Mouse (Mus musculus): ENCODE results near the gene Dixdc1. TPM values are rescaled to one million over a fixed set of nuclear protein-coding genes. Genes with fewer than 3 reads are reported as not detected.

The Dixdc1 gene
- polyA plus RNA-seq, 1 experiment from 2014 or later, result 18.5 TPM

DNA sequence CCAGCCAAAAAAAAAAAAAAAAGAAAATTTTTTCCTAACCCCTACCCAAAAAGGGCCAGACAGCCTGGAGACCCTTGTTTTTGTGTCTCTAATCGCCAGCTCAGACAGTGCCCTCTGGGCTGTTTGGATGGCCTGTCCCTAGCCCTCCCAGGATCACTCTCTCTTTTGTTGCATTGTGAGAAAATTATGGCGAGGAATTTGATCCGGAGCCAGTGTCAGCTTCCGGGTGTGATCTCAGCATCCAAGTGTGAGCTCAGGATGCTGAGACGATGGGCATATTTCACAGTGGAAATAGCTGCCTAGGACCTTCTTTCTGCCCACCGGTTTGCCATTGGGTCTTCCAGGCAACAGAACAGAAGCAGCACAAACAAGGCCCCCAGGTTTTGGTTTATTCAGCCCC is 11.4 kb upstream of the Dixdc1 start:
- no peaks in the 10 kb centered on the region; the same call in 1 of the 2 replicates for H3K27me3 ChIP-seq (ENCODE audit: control insufficient read depth, insufficient read depth, low read length)
- H3K4me2 ChIP-seq, result no peak overlapping the region
- H3K4me1 ChIP-seq (ENCODE audit: control insufficient read depth, insufficient read depth, low read length), result peaks cover 2% of the 10 kb centered on the region; the same call in 1 of the 2 replicates
- no peak overlapping the region for H3K27ac ChIP-seq (ENCODE audit: low read depth, low read length)
- H3K9ac ChIP-seq (ENCODE audit: low read length), result no peak overlapping the region
- H3K4me3 ChIP-seq (ENCODE audit: low read depth, low read length), result no peak overlapping the region
- H3K9me3 ChIP-seq (ENCODE audit: control insufficient read depth, low read length), result no peaks in the 10 kb centered on the region
- no peak for DNase-seq (ENCODE audit: low spot score, missing footprints)
- no peaks in the 10 kb centered on the region for H3K36me3 ChIP-seq (ENCODE audit: control insufficient read depth, insufficient read depth, low read length)
- WGBS, result 72% methylated on average over 6 of the region's 6 CpGs
- ATAC-seq (ENCODE audit: low FRiP score), result no peak

DNA sequence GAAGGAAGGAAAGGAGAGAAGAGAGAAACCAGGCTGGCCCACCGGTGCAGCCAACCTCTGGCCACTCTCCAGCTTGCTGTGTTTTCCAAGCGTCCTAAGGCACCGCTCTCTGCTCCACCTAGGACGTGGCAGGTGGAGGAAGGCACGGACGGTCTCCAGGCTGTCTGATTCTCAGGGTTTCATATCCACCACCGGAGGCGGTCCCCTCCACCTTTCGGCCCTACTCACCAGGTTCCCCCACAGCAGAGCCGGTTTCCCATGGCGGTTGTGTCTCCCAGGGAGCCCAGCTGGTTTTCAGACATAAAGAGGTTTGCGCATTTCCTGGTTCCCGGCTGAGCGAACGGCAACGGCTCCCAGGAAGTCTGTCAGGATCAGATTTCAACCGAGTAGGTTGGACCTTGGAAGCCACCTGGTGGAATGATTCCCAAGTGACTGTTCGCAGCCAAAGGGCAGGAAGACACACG is 6.9 kb upstream of the Dixdc1 start, which contains the start of gene 2310030G06Rik:
2310030G06Rik (minus strand) TSS at position 323 of the 464 bp plus-strand sequence.
- no peak within 1 kb of the TSS for H3K27ac ChIP-seq (ENCODE audit: low read depth, low read length)
- no peaks in the 10 kb centered on the region for H3K36me3 ChIP-seq (ENCODE audit: control insufficient read depth, insufficient read depth, low read length)
- ATAC-seq (ENCODE audit: low FRiP score) (no peak), DNase-seq (ENCODE audit: low spot score, missing footprints) (peak; percentile 82)
- H3K9ac ChIP-seq (ENCODE audit: low read length), result peak within 1 kb of the TSS; percentile 59
- no peaks in the 10 kb centered on the region; the same call in 1 of the 2 replicates for H3K27me3 ChIP-seq (ENCODE audit: control insufficient read depth, insufficient read depth, low read length)
- 1% methylated on average over 19 of the region's 19 CpGs for WGBS
- H3K4me3 ChIP-seq (ENCODE audit: low read depth, low read length), result peak within 1 kb of the TSS; percentile 28
- no peaks in the 10 kb centered on the region for H3K9me3 ChIP-seq (ENCODE audit: control insufficient read depth, low read length)
- peak within 1 kb of the TSS; percentile 53 for H3K4me2 ChIP-seq
- H3K4me1 ChIP-seq (ENCODE audit: control insufficient read depth, insufficient read depth, low read length), result peaks cover 2% of the 10 kb centered on the region; the same call in 1 of the 2 replicates

DNA sequence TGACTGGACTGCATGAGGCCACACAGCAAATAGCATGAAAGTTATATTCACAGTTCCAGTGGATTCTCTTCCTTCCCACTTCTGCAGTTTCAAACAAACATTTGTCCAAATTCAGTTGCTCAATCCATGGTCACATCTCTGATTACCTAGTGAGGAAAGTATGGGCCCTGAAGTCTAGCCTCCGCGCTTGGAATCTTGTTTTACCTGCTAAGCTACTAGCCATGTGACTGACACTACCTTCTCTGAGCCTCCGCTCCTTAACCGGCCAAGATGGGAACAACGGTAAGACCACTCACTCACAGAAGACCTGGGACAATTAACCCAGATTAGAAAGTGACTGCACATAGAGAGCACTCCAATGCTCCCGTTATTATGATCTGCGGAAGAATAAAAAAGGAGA is 6.5 kb upstream of the Dixdc1 start:
- WGBS, result 14% methylated on average over 7 of the region's 7 CpGs
- peak overlapping the region; percentile 53 for H3K4me2 ChIP-seq
- DNase-seq (ENCODE audit: low spot score, missing footprints) (no peak), ATAC-seq (ENCODE audit: low FRiP score) (no peak)
- no peaks in the 10 kb centered on the region; the same call in 1 of the 2 replicates for H3K27me3 ChIP-seq (ENCODE audit: control insufficient read depth, insufficient read depth, low read length)
- H3K4me3 ChIP-seq (ENCODE audit: low read depth, low read length), result peak overlapping the region; percentile 28
- peak overlapping the region; percentile 59 for H3K9ac ChIP-seq (ENCODE audit: low read length)
- no peak overlapping the region for H3K27ac ChIP-seq (ENCODE audit: low read depth, low read length)
- H3K9me3 ChIP-seq (ENCODE audit: control insufficient read depth, low read length), result no peaks in the 10 kb centered on the region
- peaks cover 2% of the 10 kb centered on the region; the same call in 1 of the 2 replicates for H3K4me1 ChIP-seq (ENCODE audit: control insufficient read depth, insufficient read depth, low read length)
- H3K36me3 ChIP-seq (ENCODE audit: control insufficient read depth, insufficient read depth, low read length), result no peaks in the 10 kb centered on the region

DNA sequence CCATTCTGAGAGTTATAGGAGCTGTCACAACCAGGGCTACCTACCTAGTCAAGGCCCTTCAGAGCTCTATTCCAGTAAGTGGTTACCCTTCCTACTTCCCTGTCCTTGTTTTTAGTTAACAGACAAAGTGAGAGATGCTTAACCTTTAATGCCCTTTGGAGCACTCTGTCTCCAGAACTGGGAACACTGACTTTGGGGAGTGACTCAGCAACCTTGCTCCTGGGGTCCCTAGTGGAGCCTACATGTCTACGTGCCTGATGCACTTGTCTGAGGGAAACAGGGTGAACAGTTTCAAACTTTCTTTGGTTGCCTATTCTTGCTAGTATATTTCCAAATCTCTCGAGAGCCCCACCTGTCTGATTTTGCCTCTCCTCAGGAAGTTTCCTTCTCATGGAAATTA is 3.4 kb upstream of the Dixdc1 start:
- H3K4me2 ChIP-seq, result no peak overlapping the region
- WGBS, result 78% methylated on average over 2 of the region's 2 CpGs
- H3K36me3 ChIP-seq (ENCODE audit: control insufficient read depth, insufficient read depth, low read length), result no peaks in the 10 kb centered on the region
- H3K4me3 ChIP-seq (ENCODE audit: low read depth, low read length), result no peak overlapping the region
- H3K27ac ChIP-seq (ENCODE audit: low read depth, low read length), result no peak overlapping the region
- no peak overlapping the region for H3K9ac ChIP-seq (ENCODE audit: low read length)
- no peak for DNase-seq (ENCODE audit: low spot score, missing footprints)
- H3K9me3 ChIP-seq (ENCODE audit: control insufficient read depth, low read length), result no peaks in the 10 kb centered on the region
- H3K27me3 ChIP-seq (ENCODE audit: control insufficient read depth, insufficient read depth, low read length), result no peaks in the 10 kb centered on the region; the same call in 1 of the 2 replicates
- no peak for ATAC-seq (ENCODE audit: low FRiP score)
- H3K4me1 ChIP-seq (ENCODE audit: control insufficient read depth, insufficient read depth, low read length), result peaks cover 2% of the 10 kb centered on the region; the same call in 1 of the 2 replicates

DNA sequence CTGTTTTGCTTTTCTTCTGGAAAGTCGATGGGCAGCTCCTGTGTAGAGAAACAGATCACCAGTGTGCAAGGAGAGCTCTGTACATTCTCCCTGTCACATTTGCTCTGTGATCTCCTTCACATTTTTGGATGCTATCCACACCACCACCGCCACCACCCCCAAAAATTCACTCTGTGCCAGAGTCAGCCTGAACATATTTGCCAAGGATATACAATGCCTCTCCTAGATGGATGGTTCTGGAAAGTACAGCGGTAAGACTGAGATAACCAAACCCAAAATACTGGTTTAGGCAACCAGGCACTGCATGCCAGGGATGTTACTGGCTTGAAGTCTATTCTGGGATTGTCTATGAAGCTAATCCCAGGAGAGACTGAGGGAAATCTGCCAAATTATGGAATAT is 2.9 kb upstream of the Dixdc1 start:
- H3K27me3 ChIP-seq (ENCODE audit: control insufficient read depth, insufficient read depth, low read length), result no peaks in the 10 kb centered on the region; the same call in 1 of the 2 replicates
- DNase-seq (ENCODE audit: low spot score, missing footprints) (no peak), ATAC-seq (ENCODE audit: low FRiP score) (no peak)
- no peak overlapping the region for H3K9ac ChIP-seq (ENCODE audit: low read length)
- H3K4me1 ChIP-seq (ENCODE audit: control insufficient read depth, insufficient read depth, low read length), result peaks cover 2% of the 10 kb centered on the region; the same call in 1 of the 2 replicates
- WGBS, result 84% methylated on average over 3 of the region's 3 CpGs
- no peak overlapping the region for H3K27ac ChIP-seq (ENCODE audit: low read depth, low read length)
- H3K9me3 ChIP-seq (ENCODE audit: control insufficient read depth, low read length), result no peaks in the 10 kb centered on the region
- no peak overlapping the region for H3K4me2 ChIP-seq
- no peaks in the 10 kb centered on the region for H3K36me3 ChIP-seq (ENCODE audit: control insufficient read depth, insufficient read depth, low read length)
- H3K4me3 ChIP-seq (ENCODE audit: low read depth, low read length), result no peak overlapping the region

DNA sequence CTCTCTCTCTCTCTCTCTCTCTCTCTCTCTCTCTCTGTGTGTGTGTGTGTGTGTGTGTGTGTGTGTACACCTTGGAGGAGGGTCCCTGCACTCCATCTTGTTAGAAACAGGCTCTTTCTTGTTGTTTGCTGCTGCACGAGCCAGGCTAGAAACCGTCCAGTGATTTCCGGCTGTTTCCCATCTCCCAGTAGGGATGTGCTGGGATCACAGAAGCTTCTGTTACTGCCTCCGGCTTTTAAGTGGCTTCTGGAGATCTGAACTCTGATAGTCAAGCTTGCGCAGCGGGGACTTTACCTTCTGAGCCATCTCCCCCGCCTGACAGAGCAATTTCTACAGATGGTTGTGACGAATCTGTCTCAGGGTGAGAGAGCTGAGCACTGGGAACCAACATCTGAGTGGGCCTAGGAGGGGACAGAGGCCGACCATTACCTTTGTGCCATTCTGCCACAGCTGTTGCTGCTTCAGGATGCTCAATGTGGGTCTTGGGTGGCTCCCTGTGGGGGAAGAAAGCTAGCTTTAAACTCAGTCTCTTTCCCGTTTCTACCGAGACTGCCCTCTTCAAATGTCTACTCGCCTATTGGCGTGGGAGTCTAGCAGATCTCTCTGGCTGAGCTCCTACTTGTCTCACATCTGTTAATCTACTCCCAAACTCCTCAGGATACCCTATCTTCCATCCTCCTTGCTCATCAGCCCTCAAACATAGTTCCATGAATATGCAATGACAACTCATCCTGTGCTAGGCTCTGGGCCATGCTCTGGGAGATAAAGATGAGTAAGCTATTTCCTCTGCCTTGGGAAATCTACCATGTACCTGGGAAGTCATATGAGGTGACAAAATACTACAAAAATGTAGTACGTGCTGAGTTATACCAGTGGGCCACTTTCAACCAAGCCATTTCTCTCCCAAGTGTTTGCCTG is 1.8 kb upstream of the Dixdc1 start:
- H3K4me2 ChIP-seq, result no peak overlapping the region
- no peaks in the 10 kb centered on the region for H3K36me3 ChIP-seq (ENCODE audit: control insufficient read depth, insufficient read depth, low read length)
- H3K27me3 ChIP-seq (ENCODE audit: control insufficient read depth, insufficient read depth, low read length), result no peaks in the 10 kb centered on the region; the same call in 1 of the 2 replicates
- H3K9ac ChIP-seq (ENCODE audit: low read length), result no peak overlapping the region
- H3K4me1 ChIP-seq (ENCODE audit: control insufficient read depth, insufficient read depth, low read length), result peaks cover 2% of the 10 kb centered on the region; the same call in 1 of the 2 replicates
- H3K9me3 ChIP-seq (ENCODE audit: control insufficient read depth, low read length), result no peaks in the 10 kb centered on the region
- H3K27ac ChIP-seq (ENCODE audit: low read depth, low read length), result no peak overlapping the region
- ATAC-seq (ENCODE audit: low FRiP score) (no peak), DNase-seq (ENCODE audit: low spot score, missing footprints) (peak; percentile 81)
- H3K4me3 ChIP-seq (ENCODE audit: low read depth, low read length), result no peak overlapping the region
- WGBS, result 90% methylated on average over 14 of the region's 14 CpGs

DNA sequence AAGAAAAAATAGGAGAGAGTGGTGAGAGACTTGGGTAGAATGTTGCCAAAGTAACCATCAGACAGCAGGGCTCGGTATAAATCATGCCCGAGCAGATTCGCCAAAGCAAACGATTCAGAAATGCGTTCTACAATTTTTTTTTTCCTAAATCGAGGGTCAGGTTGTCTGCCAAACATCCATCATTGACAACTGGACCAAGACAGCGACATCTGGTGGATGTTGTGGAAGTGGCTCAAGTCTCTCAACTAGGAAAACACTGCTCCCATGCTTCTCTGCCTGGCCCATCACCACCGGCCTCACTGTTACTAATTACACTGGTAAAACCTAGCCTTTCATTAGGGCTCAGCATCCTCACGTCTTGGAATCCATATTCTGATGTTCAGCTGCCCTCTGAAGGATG is 4.3 kb downstream of the Dixdc1 start:
- peaks cover 12% of the 10 kb centered on the region for H3K4me1 ChIP-seq (ENCODE audit: control insufficient read depth, insufficient read depth, low read length)
- no peak overlapping the region for H3K4me3 ChIP-seq (ENCODE audit: low read depth, low read length)
- no peak for ATAC-seq (ENCODE audit: low FRiP score)
- no peak overlapping the region for H3K27ac ChIP-seq (ENCODE audit: low read depth, low read length)
- no peak overlapping the region for H3K4me2 ChIP-seq
- H3K27me3 ChIP-seq (ENCODE audit: control insufficient read depth, insufficient read depth, low read length), result no peaks in the 10 kb centered on the region
- DNase-seq (ENCODE audit: low spot score, missing footprints), result no peak
- no peaks in the 10 kb centered on the region for H3K36me3 ChIP-seq (ENCODE audit: control insufficient read depth, insufficient read depth, low read length)
- WGBS, result 6% methylated on average over 9 of the region's 9 CpGs
- no peaks in the 10 kb centered on the region for H3K9me3 ChIP-seq (ENCODE audit: control insufficient read depth, low read length)
- H3K9ac ChIP-seq (ENCODE audit: low read length), result no peak overlapping the region

DNA sequence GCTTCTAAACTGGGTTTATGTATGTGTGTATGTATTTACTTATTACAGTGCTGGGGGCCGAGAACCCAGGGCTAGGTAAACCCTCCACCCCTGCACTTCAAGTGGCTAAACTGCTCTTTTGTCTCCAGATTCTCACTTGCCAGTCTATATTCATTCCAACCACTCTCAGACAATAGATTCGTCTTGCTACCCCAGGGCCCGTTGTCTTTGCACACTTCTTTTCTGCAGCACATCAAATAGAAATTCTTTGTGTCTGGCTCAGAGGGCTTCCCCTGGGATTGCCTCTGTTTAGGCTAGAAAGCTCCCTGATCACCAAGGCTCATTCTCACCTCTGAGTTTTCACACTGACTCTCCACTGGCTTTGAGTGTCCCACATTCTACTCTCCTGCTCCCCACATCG is 6.8 kb downstream of the Dixdc1 start:
- Histone ChIP-seq H3K36me3 (ENCODE audit: control insufficient read depth, insufficient read depth, low read length) (no peaks in the 10 kb centered on the region), H3K4me1 (ENCODE audit: control insufficient read depth, insufficient read depth, low read length) (peaks cover 16% of the 10 kb centered on the region), H3K9ac (ENCODE audit: low read length) (no peak overlapping the region), H3K4me3 (ENCODE audit: low read depth, low read length) (no peak overlapping the region), H3K27me3 (ENCODE audit: control insufficient read depth, insufficient read depth, low read length) (no peaks in the 10 kb centered on the region), H3K4me2 (no peak overlapping the region), H3K9me3 (ENCODE audit: control insufficient read depth, low read length) (no peaks in the 10 kb centered on the region), H3K27ac (ENCODE audit: low read depth, low read length) (no peak overlapping the region)
- DNase-seq (ENCODE audit: low spot score, missing footprints), result peak; percentile 91
- WGBS, result 10% methylated on average over 4 of the region's 4 CpGs
- no peak for ATAC-seq (ENCODE audit: low FRiP score)

DNA sequence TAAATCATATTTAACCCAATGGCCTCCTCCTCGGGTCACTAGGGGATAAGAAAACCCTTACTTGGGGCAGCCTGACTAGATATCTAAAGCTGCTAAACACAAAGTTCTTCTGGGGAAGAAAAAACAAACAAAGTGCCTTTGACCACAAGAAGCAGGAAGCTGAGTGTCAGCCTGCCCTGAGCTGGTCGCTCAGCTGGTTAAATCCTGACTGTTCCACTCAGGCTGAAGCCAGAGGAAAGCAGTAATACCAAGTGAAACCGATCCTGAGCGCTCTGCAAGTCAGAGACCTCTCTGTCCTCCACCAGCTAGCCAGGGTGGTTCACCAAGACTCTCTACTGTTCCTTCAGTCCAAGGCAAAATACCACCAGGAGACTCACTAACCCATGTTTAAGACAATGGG is 9.7 kb downstream of the Dixdc1 start:
- Histone ChIP-seq H3K9ac (ENCODE audit: low read length) (no peak overlapping the region), H3K27ac (ENCODE audit: low read depth, low read length) (no peak overlapping the region), H3K4me3 (ENCODE audit: low read depth, low read length) (no peak overlapping the region), H3K9me3 (ENCODE audit: control insufficient read depth, low read length) (no peaks in the 10 kb centered on the region), H3K4me1 (ENCODE audit: control insufficient read depth, insufficient read depth, low read length) (peaks cover 33% of the 10 kb centered on the region), H3K36me3 (ENCODE audit: control insufficient read depth, insufficient read depth, low read length) (no peaks in the 10 kb centered on the region), H3K4me2 (no peak overlapping the region), H3K27me3 (ENCODE audit: control insufficient read depth, insufficient read depth, low read length) (no peaks in the 10 kb centered on the region)
- ATAC-seq (ENCODE audit: low FRiP score) (no peak), DNase-seq (ENCODE audit: low spot score, missing footprints) (no peak)
- WGBS, result 67% methylated on average over 4 of the region's 4 CpGs
